In the genomic region with DNA sequence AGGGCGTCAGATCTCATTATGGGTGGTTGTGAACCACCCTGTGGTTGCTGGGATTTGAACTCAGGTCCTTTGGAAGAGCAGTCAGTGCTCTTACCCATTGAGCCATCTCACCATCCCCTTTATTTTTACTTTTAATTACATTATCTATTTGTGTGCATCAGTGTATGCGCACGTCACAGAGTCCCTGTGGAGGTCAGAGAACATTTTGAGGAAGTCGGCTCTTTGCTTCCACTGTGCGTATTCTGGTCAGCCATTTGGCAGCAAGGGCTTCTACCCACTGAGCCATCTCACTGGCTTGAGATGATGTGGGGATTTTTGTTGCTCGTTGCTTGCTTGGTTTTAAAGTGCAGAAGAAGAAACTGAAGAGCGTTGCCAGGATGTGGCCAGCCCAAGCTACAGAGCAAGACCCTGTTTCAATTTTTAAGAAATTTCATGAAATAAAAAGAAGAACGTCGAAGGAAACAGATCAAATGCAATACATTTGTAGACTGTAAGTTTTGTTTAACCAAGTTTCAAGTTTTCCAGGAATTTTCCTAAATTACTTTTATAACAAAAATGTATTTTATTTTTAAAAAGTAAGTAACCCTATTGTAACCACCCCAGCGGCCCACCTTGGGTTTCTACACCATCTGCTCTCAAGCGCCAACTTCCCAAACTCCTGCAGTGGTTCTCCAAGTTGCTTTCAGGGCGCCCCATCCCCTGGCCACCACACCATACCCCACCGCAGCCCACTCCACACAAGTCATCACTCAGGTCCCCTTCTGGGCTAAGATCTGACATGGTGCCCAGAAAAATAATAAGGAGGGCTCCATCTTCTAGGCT, we compare ENCODE assay signal across 8 mouse cellular contexts. TPM values are rescaled to one million over a fixed set of nuclear protein-coding genes. Genes with fewer than 3 reads are reported as not detected.
DNase-seq lines count a peak whose midpoint lies in the region; ATAC-seq and TF ChIP-seq lines count a peak whose summit lies in the region.

No protein-coding gene starts in this region.

- no peak; the same call in 1 of the 2 replicates for ATAC-seq in lung, embryonic 14.5 days (ENCODE audit: insufficient read depth)
- ATAC-seq in forebrain, embryonic 15.5 days (replicated peaks): 0 out of 2 replicates have a peak, but pooled peaks have one; percentile 6
- ATAC-seq in liver, embryonic 15.5 days (ENCODE audit: insufficient read depth): no peak
- ATAC-seq in stomach, embryonic 15.5 days (ENCODE audit: insufficient read depth, low FRiP score, low read depth): no peak

- H3K36me3 ChIP-seq in lung, embryonic 14.5 days (ENCODE audit: insufficient read depth): no peaks in the 10 kb centered on the region
- no peaks in the 10 kb centered on the region for H3K36me3 ChIP-seq in forebrain, embryonic 15.5 days
- no peaks in the 10 kb centered on the region for H3K36me3 ChIP-seq in liver, embryonic 15.5 days (replicated peaks)
- no peaks in the 10 kb centered on the region for H3K36me3 ChIP-seq in stomach, embryonic 15.5 days

- peak overlapping the region; percentile 36 for H3K9ac ChIP-seq in lung, embryonic 14.5 days
- H3K9ac ChIP-seq in forebrain, embryonic 15.5 days (replicated peaks): 0 out of 2 replicates have a peak overlapping the region, but pooled peaks have one; percentile 40
- no peak overlapping the region; the same call in 1 of the 2 replicates for H3K9ac ChIP-seq in liver, embryonic 15.5 days
- no peak overlapping the region for H3K9ac ChIP-seq in stomach, embryonic 15.5 days

- H3K4me3 ChIP-seq in lung, embryonic 14.5 days (ENCODE audit: low read depth, low read length): peak overlapping the region; percentile 16; the same call in 1 of the 2 replicates
- H3K4me3 ChIP-seq in forebrain, embryonic 15.5 days: peak overlapping the region; percentile 26
- 0 out of 2 replicates have a peak overlapping the region, but pooled peaks have one; percentile 20 for H3K4me3 ChIP-seq in liver, embryonic 15.5 days (replicated peaks)
- H3K4me3 ChIP-seq in stomach, embryonic 15.5 days (replicated peaks): peak overlapping the region; percentile 24

- H3K27me3 ChIP-seq in lung, embryonic 14.5 days (ENCODE audit: insufficient read depth, low read length): no peaks in the 10 kb centered on the region
- peaks cover 4% of the 10 kb centered on the region; the same call in 1 of the 2 replicates for H3K27me3 ChIP-seq in forebrain, embryonic 15.5 days
- peaks cover 49% of the 10 kb centered on the region for H3K27me3 ChIP-seq in liver, embryonic 15.5 days
- H3K27me3 ChIP-seq in stomach, embryonic 15.5 days (replicated peaks): no peaks in the 10 kb centered on the region

- H3K27ac ChIP-seq in lung, embryonic 14.5 days (ENCODE audit: low read depth): no peak overlapping the region
- H3K27ac ChIP-seq in forebrain, embryonic 15.5 days (replicated peaks): no peak overlapping the region
- no peak overlapping the region for H3K27ac ChIP-seq in liver, embryonic 15.5 days (replicated peaks)
- H3K27ac ChIP-seq in stomach, embryonic 15.5 days: no peak overlapping the region

- WGBS in lung, embryonic 14.5 days: 34% methylated on average over 13 of the region's 13 CpGs
- 44% methylated on average over 13 of the region's 13 CpGs for WGBS in forebrain, embryonic 15.5 days
- WGBS in liver, embryonic 15.5 days (ENCODE audit: insufficient replicate concordance): 26% methylated on average over 13 of the region's 13 CpGs
- WGBS in stomach, embryonic 15.5 days: 46% methylated on average over 13 of the region's 13 CpGs

- DNase-seq in lung, embryonic 14.5 days: no peak
- DNase-seq in lung, postnatal 14 days: no peak
- DNase-seq in testis, postnatal 10 days (ENCODE audit: low spot score): no peak
- no peak for DNase-seq in kidney, adult 18-20 months
- no peak for DNase-seq in cerebellum, postnatal 4 days (ENCODE audit: low spot score in 2 of 2)

- H3K4me1 ChIP-seq in lung, embryonic 14.5 days (ENCODE audit: insufficient read depth): no peaks in the 10 kb centered on the region
- peaks cover 4% of the 10 kb centered on the region for H3K4me1 ChIP-seq in forebrain, embryonic 15.5 days
- peaks cover 4% of the 10 kb centered on the region for H3K4me1 ChIP-seq in liver, embryonic 15.5 days (replicated peaks)
- 0 out of 2 replicates have a peak, but pooled peaks cover 3% of the 10 kb centered on the region for H3K4me1 ChIP-seq in stomach, embryonic 15.5 days

- H3K4me2 ChIP-seq in lung, embryonic 14.5 days: peak overlapping the region; percentile 59
- H3K4me2 ChIP-seq in forebrain, embryonic 15.5 days (replicated peaks): peak overlapping the region; percentile 47
- peak overlapping the region; percentile 47 for H3K4me2 ChIP-seq in liver, embryonic 15.5 days
- peak overlapping the region; percentile 66 for H3K4me2 ChIP-seq in stomach, embryonic 15.5 days

- H3K9me3 ChIP-seq in lung, embryonic 14.5 days (ENCODE audit: low read depth, low read length): no peaks in the 10 kb centered on the region
- no peaks in the 10 kb centered on the region for H3K9me3 ChIP-seq in forebrain, embryonic 15.5 days
- no peaks in the 10 kb centered on the region for H3K9me3 ChIP-seq in liver, embryonic 15.5 days (replicated peaks)
- no peaks in the 10 kb centered on the region for H3K9me3 ChIP-seq in stomach, embryonic 15.5 days

- TF ChIP-seq CTCF in lung, embryonic 14.5 days (IDR thresholded peaks at IDR 0.05; ENCODE audit: low read depth): 0 out of 2 replicates have a peak, but pooled peaks have one; percentile 5

RNA-seq across cellular contexts. Expression of a gene that starts 7.5 kb away (rescaled TPM):
- not detected in 2 replicates for polyA plus RNA-seq in lung, embryonic 14.5 days (2014; fragmentation: Nextera tagmentation; extraction: Ambion mirVana)
- 0.10 and 0.14 TPM in 2 replicates for polyA plus RNA-seq in forebrain, embryonic 15.5 days (2015; fragmentation: Nextera tagmentation; extraction: Ambion mirVana)
- 16.5 and 18.2 TPM in 2 replicates for polyA plus RNA-seq in liver, embryonic 15.5 days (2015; fragmentation: Nextera tagmentation; extraction: Ambion mirVana)
- 6.2 and 6.5 TPM in 2 replicates for polyA plus RNA-seq in stomach, embryonic 15.5 days (2015; fragmentation: Nextera tagmentation; extraction: Ambion mirVana)

RNA-seq across cellular contexts. Expression of a gene that starts 18.4 kb away (rescaled TPM):
- polyA plus RNA-seq in lung, embryonic 14.5 days (2014; fragmentation: Nextera tagmentation; extraction: Ambion mirVana): 26.3 and 26.8 TPM in 2 replicates
- 37.4 and 41.6 TPM in 2 replicates for polyA plus RNA-seq in forebrain, embryonic 15.5 days (2015; fragmentation: Nextera tagmentation; extraction: Ambion mirVana)
- polyA plus RNA-seq in liver, embryonic 15.5 days (2015; fragmentation: Nextera tagmentation; extraction: Ambion mirVana): 9.6 and 12.0 TPM in 2 replicates
- polyA plus RNA-seq in stomach, embryonic 15.5 days (2015; fragmentation: Nextera tagmentation; extraction: Ambion mirVana): 28.0 and 28.3 TPM in 2 replicates

RNA-seq across cellular contexts. Expression of a gene that starts 30.2 kb away (rescaled TPM):
- not detected in 2 replicates for polyA plus RNA-seq in lung, embryonic 14.5 days (2014; fragmentation: Nextera tagmentation; extraction: Ambion mirVana)
- polyA plus RNA-seq in forebrain, embryonic 15.5 days (2015; fragmentation: Nextera tagmentation; extraction: Ambion mirVana): not detected in 2 replicates
- 0.29 and 0.71 TPM in 2 replicates for polyA plus RNA-seq in liver, embryonic 15.5 days (2015; fragmentation: Nextera tagmentation; extraction: Ambion mirVana)
- polyA plus RNA-seq in stomach, embryonic 15.5 days (2015; fragmentation: Nextera tagmentation; extraction: Ambion mirVana): 65.1 and 89.6 TPM in 2 replicates

RNA-seq across cellular contexts. Expression of a gene that starts 36.7 kb away (rescaled TPM):
- polyA plus RNA-seq in lung, embryonic 14.5 days (2014; fragmentation: Nextera tagmentation; extraction: Ambion mirVana): not detected in 2 replicates
- not detected in 2 replicates for polyA plus RNA-seq in forebrain, embryonic 15.5 days (2015; fragmentation: Nextera tagmentation; extraction: Ambion mirVana)
- not detected in 2 replicates for polyA plus RNA-seq in liver, embryonic 15.5 days (2015; fragmentation: Nextera tagmentation; extraction: Ambion mirVana)
- 4.8 and 7.6 TPM in 2 replicates for polyA plus RNA-seq in stomach, embryonic 15.5 days (2015; fragmentation: Nextera tagmentation; extraction: Ambion mirVana)

RNA-seq across cellular contexts. Expression of a gene that starts 47.3 kb away (rescaled TPM):
- 93.2 and 109 TPM in 2 replicates for polyA plus RNA-seq in lung, embryonic 14.5 days (2014; fragmentation: Nextera tagmentation; extraction: Ambion mirVana)
- polyA plus RNA-seq in forebrain, embryonic 15.5 days (2015; fragmentation: Nextera tagmentation; extraction: Ambion mirVana): 114 and 118 TPM in 2 replicates
- 51.4 and 70.3 TPM in 2 replicates for polyA plus RNA-seq in liver, embryonic 15.5 days (2015; fragmentation: Nextera tagmentation; extraction: Ambion mirVana)
- 110 and 112 TPM in 2 replicates for polyA plus RNA-seq in stomach, embryonic 15.5 days (2015; fragmentation: Nextera tagmentation; extraction: Ambion mirVana)

Comparison
In these comparisons a context has a peak if more than half of its experiments do, and no peak if none do; other contexts are left out.
1. H3K9ac ChIP-seq: peak in lung, embryonic 14.5 days (single experiment) and forebrain, embryonic 15.5 days (single experiment); none in liver, embryonic 15.5 days (single experiment) and stomach, embryonic 15.5 days (single experiment).
2. RNA of a gene that starts 30.2 kb away (polyA plus RNA-seq): 65.1 to 89.6 TPM in stomach, embryonic 15.5 days; 0.29 to 0.71 TPM in liver, embryonic 15.5 days, not detected in lung, embryonic 14.5 days and not detected in forebrain, embryonic 15.5 days; every median in the first group is over 10 times any median in the second.
3. Peak in every context shown above with its lines, with median percentiles within 50 percentile points of each other: H3K4me2 ChIP-seq and H3K4me3 ChIP-seq.